Mouse (Mus musculus): ENCODE measurements at regions not wholly inside any gene's neighbourhood (a gene's known extent, or its start where the extent isn't known, plus 50 kb on each side); places are given as distances from the start of the nearest gene placed in this dataset.

DNA sequence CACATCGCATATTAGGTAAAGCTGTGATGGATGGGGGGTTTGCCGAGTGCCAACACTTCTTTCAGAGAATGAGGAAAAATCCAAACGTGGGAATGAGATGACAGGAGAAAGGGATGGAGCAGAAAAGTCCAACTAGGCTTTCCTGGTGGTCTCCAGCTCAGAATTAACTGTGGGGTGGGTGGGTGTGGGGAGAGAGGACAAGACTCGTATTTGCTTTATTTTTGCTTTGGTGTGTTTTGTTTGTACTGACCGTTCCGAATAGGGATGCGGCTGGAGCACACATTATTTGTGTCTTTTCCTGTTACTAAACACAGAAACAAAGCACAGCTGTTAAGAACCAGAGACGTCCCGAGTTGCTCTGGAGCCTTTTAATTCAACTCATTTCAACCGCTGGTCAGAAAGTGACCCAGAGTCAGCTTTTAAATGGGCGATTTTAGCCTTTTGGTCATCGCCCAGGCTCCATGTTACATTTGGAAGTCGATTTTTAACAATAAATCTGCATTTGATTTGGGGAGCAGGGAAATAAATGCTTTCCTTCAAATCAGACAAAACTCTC lies 136.7 kb downstream of the Gm10295 start:
- DNase-seq (ENCODE audit: low spot score in 2 of 2) = no peak

DNA sequence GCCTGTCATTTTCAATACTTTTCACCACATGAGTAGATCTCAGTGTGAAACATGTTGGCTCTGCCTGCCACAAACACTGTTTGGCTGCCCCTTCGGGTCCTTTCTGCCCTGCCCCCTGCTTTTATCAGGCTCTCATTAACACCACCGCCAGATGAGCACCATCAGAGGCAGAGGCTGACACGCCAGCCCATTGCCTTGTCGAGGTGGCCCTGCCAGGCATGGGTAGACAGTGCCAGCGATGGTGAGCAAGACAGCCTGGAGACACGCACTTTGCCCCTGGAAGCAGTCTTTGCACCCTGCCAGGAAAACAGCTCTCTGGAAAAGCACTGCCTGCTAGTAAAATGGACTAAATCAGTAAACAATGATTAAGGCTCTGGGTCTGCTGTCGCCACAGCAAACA lies 158.2 kb downstream of the Gm10295 start:
- DNase-seq (ENCODE audit: low spot score in 2 of 2) = no peak

DNA sequence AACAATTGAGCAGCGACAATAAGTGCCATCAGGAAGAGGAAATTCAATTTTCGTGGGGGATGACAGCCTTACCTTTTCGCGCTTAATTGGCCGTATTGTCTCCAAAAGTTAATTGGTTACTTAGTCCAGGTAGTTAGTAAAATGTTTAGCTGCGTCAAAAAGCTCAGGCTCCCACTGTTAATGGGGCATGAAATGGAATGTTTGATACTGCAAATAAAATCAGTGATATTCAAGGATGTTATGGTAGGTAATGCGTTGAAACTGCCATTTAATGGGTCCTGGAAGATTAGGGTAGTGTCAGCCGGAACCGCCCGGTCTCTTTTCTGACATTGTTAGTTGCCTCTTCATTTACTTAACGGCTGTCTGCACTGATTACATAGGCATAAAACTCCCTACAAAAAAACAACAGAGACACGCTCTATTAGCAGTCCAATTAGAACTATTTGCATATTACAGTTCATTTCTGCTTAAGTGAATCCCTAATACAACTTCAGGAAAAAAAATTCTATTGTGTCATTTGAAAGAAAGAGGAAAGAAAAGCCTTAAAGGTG lies 161.0 kb downstream of the Gm10295 start:
- DNase-seq (ENCODE audit: low spot score in 2 of 2) = no peak

DNA sequence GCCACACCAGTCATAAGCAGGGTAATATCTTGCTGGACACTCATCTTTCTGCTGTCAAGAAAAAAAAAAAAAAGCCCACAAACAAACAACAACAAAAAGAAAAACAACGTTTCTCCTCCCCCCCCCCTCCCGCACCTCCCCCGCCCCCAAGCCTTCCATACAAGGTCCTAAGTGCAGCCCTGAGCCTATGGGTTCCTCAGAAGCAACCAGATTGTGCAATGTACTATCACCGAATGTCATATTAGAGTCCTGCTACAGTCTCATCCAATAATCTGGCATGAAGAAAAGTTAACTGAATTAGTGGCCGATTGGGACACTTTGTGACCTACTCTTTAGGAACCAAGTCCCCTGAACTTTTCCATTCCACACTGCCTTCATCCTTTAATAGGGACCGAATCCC lies 161.5 kb downstream of the Gm10295 start:
- no peak for DNase-seq (ENCODE audit: low spot score in 2 of 2)

DNA sequence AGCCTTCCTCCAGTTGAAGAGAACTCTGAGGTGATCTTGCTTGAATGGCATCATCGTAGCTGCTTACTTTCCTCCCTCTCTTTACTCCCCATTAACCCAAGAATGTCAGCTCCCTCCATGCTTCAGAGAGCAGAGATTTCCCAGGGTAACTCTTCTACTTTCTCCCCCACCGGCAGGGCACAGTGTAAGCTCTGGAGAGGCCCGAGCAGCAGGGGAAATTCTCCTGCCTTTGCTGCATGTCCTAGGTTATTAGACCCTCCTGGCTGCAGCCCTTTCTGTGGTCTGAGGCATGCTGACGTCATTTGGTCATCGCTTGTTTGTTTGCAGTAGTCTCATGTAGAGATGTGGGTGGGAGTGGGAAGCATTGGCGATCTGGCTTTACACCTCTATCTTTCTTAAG lies 163.2 kb downstream of the Gm10295 start:
- DNase-seq (ENCODE audit: low spot score in 2 of 2) = no peak

DNA sequence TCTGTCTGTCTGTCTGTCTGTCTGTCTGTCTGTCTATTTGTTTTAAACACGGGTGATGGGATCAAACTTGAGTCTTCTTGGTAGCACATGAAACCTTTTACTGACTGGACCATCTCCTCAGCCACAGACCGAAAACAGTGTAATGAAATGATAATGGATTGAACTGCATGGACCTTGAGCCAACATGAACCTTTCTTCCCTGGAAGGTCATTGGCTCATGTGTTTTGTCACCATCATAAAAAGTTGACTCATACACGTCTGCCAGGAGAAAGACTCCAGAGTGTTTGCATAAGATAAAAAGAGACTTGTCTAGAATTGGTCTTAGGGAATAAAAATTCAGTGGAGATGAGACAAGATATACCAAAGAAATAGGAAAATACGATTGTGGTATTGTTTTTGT lies 176.4 kb downstream of the Gm10295 start:
- no peak for DNase-seq (ENCODE audit: low spot score in 2 of 2)

DNA sequence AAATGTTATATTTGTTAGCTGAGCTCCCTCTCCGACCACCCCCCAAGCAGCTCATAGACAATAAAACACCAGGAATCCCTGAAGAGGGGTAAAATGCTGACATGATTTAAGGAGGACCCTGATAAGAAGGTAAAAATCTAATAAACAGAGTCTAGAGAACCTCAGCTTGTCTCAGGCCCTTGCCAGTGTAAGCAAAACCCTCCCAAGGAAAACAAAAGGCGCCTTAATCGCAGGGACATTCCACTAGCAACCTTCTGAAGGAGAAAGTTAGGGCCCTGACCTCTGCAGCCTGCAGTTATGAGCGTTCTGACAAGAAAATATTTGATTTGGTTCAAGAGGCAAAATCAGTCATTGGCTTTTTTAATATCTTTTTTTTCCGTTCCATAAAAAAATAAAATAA lies 212.2 kb downstream of the Gm10295 start:
- no peak for DNase-seq (ENCODE audit: low spot score in 2 of 2)

DNA sequence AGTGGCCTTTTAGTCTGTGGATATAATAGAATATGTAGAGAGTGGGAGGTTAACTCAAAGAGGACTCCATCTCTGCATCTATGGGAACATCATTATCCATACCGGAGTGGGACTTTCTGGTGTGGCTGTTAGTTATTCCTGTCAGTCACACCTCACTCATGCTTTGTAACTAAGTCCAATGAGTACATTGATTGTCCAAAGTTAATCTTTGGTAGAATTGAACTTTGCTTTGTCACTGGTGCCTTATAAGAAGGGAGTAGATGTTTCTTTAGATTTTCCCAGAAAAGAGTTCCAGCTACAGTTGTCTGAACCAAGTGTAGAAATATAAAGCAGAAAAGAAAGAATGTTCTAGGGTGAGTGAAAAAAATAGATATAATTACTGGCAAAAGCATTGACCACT lies 221.3 kb downstream of the Gm10295 start:
- no peak for DNase-seq (ENCODE audit: low spot score in 2 of 2)

DNA sequence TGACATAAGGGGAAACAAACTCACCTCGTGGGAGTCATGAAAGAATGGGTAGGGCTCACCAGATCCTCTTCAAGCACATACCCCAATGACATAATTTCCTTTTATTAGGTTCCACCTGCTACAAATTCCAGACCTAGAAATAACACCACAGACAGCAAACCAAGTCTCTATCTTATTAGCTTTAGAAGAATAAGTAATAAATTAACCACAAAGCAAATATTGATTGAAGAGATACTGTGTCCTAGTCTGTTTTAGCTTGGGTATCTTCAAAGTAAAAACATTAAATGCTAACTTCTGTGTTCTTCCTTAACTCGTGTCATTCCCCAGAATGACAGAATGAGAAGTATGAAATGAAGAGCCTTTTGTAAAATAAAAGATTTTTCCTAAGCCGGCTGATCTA lies 222.4 kb downstream of the Gm10295 start:
- DNase-seq (ENCODE audit: low spot score in 2 of 2) = no peak

DNA sequence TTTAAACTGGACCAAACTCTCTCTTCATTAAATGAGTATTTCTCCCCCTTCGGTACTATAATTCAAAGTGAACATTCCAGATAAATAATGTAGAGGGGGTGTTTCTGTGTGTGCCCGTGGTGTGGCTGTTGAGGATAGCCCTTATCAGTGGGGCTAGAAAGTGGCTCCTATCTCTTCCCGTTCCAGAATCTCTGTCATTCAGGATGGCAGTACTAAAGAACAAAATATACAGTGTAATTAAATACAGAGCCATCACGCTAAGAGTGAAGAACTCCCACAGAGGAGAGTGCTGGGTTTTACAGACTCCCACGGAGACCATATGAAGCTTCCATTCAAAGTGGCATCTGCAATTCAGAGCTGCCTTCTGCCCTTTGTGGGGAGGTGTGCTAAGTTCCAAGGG lies 229.8 kb downstream of the Gm10295 start:
- no peak for DNase-seq (ENCODE audit: low spot score in 2 of 2)

DNA sequence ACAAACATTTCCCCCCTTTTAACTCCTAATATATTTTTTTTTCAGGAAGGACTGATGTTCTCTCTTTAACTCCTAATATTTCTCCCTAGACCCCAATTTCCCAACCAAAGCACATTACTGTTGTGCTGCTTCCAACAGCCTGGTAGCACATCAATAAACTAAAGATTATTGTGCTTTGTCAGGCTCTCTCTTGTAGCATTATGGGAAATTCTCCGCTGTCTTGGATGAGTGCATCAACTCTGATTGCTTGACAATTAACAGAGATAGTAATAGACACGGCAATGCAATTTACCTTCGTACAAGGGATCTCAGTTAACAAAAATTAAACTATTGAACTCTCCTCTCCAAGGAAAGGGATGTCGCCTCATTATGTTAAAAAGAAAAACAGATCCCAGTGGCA lies 230.3 kb downstream of the Gm10295 start:
- no peak for DNase-seq (ENCODE audit: low spot score in 2 of 2)

DNA sequence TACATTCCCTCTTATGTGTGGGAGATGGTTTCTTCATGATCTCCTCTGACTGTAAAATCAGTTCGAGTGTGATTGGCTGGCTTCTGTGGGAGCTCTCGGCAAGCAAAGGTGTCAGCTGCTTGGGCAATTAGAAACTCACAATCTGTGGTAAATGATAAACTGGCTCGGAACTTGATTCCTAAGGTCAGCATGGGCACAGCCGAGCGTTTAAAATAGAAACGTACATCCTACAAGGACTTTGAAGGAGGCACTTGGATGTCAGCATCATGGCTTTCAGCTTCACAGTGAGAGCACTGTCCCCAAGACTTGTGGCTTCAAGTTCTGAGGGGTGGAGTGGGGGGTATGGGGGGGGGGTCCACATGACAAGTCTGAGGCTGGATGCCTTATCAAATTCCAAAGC lies 231.3 kb downstream of the Gm10295 start:
- no peak for DNase-seq (ENCODE audit: low spot score in 2 of 2)

DNA sequence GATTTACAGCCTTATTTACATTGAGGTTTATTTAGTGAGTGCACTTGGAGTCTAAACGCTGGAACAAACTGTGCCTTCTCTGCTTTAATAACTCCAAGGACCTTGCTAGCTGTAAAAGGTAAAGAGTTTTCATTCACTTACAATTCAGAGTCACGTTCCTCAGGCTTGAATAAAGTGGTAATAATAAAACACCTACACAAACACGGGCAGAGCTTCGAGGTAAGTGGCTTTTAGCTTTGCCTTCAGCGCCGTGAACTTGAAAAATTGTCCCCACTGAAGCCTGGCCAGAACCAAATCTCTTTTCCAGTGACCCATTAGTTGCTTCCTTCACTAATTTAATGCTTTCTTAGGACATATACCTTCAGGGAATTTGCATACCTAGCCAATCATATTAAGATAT lies 244.2 kb downstream of the Gm10295 start:
- DNase-seq (ENCODE audit: low spot score in 2 of 2) = no peak

DNA sequence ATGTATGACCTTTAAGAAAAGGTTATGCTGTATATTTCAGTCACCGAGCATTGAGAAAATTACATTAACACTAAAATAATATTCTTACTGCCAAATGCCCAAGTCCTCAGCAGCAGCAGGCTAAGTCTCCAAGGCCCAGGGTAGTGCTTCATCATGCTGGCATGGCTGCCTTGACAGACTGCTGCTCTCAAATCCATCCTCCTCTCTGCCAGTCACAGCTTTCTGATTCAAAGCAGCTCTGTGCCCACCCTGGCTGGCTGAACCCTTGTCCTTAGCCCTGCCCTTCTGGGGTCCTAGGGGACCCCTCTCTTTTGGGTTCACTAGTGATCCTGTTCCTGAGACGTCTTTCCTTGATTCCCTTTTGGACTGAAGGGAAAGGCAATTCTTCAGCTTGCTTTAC lies 251.0 kb downstream of the Gm10295 start:
- no peak for DNase-seq (ENCODE audit: low spot score in 2 of 2)

DNA sequence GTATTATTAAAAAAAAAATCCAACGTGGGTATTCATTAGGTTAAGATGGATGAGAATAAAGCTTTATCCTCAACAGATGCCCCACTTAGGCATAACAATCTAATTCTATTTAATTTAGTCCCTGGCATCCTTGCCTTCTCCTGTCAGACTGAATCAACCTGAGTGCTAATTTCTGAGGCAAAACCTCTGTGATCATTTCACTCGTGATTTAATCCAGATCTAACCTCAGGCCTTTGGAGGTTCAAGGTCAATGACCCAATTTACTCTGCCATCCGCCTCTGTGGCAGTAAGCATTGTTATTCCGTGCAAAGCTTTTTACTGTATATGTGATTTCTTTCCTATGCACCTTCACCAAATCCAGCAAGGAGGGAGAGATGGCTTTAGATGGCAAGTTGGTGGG lies 253.0 kb downstream of the Gm10295 start:
- DNase-seq (ENCODE audit: low spot score in 2 of 2) = no peak

DNA sequence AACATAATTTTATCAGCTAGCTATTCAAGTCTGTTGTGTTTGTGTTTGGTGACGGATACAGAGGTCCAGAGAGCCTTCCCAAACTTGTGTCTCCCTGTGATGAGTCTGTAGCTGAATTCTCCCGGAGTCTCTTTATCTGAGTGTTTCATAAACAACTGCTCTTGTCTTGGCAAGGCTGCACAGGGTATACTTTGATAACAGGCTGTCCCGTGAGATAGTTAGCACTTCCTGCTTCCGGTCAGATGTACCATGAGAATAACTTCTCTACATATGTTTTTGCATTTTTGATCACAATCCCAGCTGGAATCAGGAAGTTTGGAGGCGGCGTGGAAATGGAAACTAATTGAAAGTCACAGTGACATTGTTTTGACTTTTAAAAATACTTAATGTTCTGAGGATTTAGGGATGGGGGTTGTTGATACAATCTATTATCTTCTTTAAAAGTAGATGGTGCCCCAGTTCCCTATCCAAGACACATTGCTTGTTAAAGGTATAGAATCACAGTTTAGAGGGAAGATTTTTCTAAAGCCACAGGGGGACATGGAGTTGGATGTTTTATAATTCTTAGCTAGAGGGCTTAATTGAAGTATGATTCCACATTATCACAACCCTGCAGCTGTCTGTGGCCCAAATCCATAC lies 257.9 kb downstream of the Gm10295 start:
- DNase-seq (ENCODE audit: low spot score in 2 of 2) = no peak

DNA sequence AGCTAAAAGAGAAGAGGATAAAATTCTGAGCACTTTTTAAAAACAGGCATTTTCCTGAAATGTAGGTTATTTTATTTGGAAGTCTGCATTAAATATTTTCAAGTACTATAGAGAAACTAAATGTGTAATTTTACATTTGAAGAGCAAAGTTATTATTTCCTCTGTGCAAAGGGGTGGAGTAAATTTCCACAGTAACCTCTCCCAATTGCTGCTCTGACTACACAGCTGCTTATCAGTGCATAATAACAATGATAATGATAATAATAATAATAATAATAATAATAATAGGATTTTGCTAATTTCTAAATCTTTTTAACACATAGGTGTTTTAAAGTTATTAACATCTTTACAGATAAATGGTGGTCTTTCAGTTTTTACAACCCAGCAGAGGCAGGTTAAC lies 258.5 kb downstream of the Gm10295 start:
- DNase-seq (ENCODE audit: low spot score in 2 of 2) = no peak

DNA sequence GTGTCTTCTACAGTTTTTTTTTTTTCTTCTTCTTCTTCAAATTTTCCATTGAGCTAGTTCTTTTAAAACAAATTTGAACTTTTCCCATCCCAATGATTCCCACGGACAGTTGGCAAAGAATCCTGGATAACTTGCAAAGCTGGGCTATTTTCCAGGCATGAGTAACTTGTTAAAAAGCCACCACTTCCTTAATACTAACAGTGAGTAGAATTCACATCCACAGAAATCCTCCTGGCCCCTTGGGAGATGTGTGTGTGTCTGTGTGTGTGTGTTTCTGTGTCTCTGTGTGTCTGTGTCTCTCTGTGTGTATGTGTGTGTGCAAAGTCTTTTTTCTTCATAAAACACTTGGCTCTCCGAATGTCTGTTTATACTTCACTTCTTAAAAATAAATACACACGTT lies 259.0 kb downstream of the Gm10295 start:
- DNase-seq (ENCODE audit: low spot score in 2 of 2) = no peak

DNA sequence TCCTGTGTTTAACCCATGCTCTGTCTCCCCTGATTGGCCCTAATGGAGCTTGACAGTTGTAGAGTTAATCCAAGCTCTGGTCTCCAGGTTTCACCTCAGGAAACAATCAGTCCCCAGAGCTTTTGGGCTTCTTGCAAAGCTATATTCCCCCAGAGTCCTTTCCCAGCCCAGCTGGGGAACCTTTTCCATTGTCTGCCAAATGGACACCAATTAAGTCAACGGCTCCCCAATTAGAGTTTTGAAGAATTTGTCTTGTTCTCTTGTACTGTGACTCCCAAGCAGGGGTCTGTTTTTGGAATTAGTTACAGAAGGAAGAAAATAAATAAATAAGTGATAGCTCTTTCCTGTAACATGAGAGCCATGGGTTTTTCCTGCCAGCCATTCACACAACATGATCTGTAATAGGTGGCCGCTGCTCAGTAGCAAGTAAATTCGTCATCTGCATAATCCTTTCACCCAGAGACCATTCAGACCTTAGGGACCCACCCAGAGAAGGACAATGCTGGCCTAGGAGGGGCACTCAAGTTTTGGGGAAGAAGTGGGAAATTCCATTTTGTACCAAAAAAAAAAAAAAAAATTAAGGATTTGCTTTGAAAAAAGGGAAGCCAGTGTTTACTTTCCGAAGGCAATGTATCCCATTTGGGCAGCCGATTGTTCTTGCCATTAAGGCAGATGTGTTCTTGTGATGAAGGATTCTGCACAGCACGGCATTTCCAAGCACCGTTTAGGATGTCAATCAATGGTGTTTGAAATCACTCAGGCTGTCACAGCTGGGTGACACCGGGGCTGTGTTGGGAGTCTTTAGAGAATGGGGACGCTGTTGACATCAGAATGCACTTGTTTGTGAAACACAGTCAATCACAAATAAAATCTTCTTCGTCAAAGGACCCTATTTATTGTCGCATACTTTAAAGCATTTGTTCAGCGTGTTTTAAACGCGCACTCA lies 286.6 kb downstream of the Gm10295 start:
- no peak for DNase-seq (ENCODE audit: low spot score in 2 of 2)

DNA sequence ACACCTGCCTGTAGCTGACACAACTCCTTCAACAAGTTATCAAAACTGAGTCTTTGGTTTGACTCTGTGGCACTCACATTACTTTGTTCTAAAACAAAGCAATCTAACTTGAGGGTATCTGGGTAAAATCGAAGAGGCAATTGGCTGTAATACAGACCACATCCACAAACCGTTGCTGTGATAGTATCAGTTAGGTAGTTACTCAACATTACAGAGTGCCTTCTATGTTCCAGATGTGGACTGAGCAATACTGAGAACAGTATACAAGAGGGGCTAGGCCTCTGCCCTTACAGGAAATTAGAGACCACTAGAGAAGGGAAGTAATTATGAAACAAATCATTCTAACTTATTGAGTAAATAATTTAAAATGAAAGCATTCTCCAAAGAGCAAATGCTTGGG lies 300.5 kb downstream of the Gm10295 start:
- DNase-seq (ENCODE audit: low spot score in 2 of 2) = no peak

DNA sequence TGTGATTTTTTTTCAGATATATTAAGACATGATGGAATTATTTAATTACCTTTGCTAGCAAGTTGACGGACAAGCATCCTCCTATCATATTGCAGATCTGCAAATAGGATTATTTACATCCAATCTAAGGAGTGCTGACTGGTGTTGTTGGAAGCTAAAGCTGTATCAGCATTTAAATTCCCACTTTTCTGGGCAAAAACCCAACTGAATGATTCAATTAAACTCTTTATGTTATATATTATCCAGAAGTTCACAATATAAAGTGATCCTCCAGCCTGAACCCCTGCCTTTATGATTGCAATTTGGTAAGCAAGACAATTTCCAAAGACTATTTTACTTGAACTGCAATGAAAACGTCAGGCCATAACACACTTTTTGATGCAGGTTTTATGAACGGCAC lies 304.1 kb downstream of the Gm10295 start:
- no peak for DNase-seq (ENCODE audit: low spot score in 2 of 2)

DNA sequence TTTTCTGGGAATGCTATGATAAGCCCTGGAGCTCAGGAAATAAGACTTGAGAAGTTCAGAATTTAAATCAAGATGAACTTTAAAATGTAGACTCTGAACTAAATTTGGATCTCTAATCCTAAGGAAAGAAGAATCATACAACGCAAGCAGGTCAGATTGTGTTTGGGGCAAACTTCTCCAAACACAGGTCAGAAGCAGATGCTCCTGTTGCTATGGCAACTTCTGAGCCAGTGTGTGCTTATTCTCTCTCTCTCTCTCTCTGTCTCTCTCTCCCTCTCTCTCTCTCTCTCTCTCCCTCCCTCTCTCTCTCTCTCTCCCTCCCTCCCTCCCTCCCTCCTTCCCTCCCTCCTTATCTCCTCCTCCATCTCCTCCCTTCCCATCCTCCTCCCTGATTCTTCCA lies 304.7 kb downstream of the Gm10295 start:
- DNase-seq (ENCODE audit: low spot score in 2 of 2) = no peak

DNA sequence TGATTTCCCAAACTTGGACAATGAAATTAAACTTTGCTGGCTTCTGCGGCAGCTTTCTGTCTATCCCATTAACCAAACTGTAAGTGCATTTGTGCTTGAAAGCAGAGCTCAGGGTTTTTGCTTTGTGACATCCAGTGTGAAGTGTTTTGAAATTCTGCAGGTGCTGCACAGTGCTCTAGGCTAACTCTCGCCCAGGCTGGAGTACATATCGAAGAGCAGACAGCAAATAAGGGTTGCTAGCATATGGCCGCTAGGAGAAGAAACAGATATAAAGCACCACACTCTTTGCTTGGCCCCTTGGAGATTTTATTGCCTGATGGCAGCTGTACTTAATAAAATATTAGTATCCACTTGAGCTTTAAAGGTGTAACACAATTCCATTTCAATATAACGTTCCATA lies 307.5 kb downstream of the Gm10295 start:
- no peak for DNase-seq (ENCODE audit: low spot score in 2 of 2)

All from natural killer cell, adult 2 months (primary cell).